Mouse (Mus musculus): ENCODE measurements at regions not wholly inside any gene's neighbourhood (a gene's known extent, or its start where the extent isn't known, plus 50 kb on each side); places are given as distances from the start of the nearest gene placed in this dataset.
A peak's percentile ranks its signal among the peaks of the same experiment; 100 is the strongest.
"Not testable (repeated sequence)": the region's sequence is repeated elsewhere in the genome, so short reads cannot be mapped to it uniquely, and the experiment has no call there.

GRCm38 (mm10) chr6:19855476-19855875 is 989.4 kb downstream of the Ankrd7 start:
- not testable (repeated sequence) for DNase-seq

GRCm38 (mm10) chr6:19864101-19864500 is 998.0 kb downstream of the Ankrd7 start:
- no peak for DNase-seq

GRCm38 (mm10) chr6:19869697-19870096 is 1003.6 kb downstream of the Ankrd7 start:
- DNase-seq: peak; percentile 66 to 73

GRCm38 (mm10) chr6:19911181-19911580 is 1045.1 kb downstream of the Ankrd7 start:
- DNase-seq: peak; percentile 11 to 31

GRCm38 (mm10) chr6:19941784-19942183 is 1075.7 kb downstream of the Ankrd7 start:
- not testable (repeated sequence) for DNase-seq

- peak in 1 of 2 experiments; percentile 75 for DNase-seq
Measured at GRCm38 (mm10) chr6:19944334-19944733, 1078.2 kb downstream of the Ankrd7 start.

- DNase-seq: peak in 1 of 2 experiments; percentile 29
Measured at GRCm38 (mm10) chr6:19945693-19946092, 1079.6 kb downstream of the Ankrd7 start.

- DNase-seq: no peak
Measured at GRCm38 (mm10) chr6:19975898-19976297, 1109.8 kb downstream of the Ankrd7 start.

GRCm38 (mm10) chr6:19991829-19992228 is 1125.7 kb downstream of the Ankrd7 start:
- DNase-seq: no peak

GRCm38 (mm10) chr6:20028466-20028865 is 1162.3 kb downstream of the Ankrd7 start:
- DNase-seq: no peak

- DNase-seq: peak; percentile 3 to 47
Measured at GRCm38 (mm10) chr6:20037769-20038168, 1171.7 kb downstream of the Ankrd7 start.

GRCm38 (mm10) chr6:20078666-20079065 is 1136.6 kb upstream of the Kcnd2 start:
- DNase-seq: no peak

GRCm38 (mm10) chr6:20092057-20092917 is 1123.0 kb upstream of the Kcnd2 start:
- DNase-seq: peak; percentile 62 to 63

GRCm38 (mm10) chr6:20133991-20134390 is 1081.3 kb upstream of the Kcnd2 start:
- peak; percentile 19 to 37 for DNase-seq

- DNase-seq: peak in 1 of 2 experiments; percentile 25
Measured at GRCm38 (mm10) chr6:20137546-20137945, 1077.8 kb upstream of the Kcnd2 start.

Data from cerebellum, postnatal 36 days (tissue).